Mouse (Mus musculus) R1 (cell line): ENCODE results near the gene Akp3.

Experiments
- DNase-seq: peaks from one replicate; pipeline ENCODE4 v3.0.0-alpha.2; 2018; ENCODE audit warnings: low read depth, low spot score

The Akp3 gene

DNA sequence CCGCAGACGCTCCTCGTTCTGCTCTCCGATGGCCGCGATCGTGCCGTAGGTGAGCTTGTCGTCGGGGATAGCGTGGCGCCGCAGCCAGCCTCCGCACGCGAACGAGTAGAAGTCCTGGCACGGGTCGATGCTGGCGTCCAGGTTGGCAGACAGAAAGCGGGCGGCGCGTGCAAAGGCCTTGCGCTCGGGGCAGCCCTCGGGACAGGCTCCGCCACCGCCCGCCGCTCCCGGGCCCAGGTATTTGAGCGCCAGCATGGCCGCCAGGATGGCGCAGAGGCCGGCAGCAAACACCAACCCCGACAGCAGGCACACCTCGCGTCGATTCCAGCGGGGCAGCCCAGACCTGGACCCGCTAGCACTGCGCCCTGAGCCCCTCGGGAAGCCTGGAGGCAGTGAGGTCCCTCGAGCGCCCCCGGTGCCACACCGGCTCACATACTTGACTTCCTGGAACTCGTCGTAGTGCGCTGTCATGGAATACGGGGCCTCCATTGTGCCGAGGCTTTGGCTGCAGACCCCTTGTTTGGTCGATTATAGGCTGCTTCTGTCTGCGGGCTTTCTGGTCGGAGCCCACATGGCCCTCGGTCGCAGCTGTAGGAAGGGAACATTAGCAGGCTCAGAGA lies 29.8 kb downstream of the Akp3 start:
- peak; percentile 52 for DNase-seq

DNA sequence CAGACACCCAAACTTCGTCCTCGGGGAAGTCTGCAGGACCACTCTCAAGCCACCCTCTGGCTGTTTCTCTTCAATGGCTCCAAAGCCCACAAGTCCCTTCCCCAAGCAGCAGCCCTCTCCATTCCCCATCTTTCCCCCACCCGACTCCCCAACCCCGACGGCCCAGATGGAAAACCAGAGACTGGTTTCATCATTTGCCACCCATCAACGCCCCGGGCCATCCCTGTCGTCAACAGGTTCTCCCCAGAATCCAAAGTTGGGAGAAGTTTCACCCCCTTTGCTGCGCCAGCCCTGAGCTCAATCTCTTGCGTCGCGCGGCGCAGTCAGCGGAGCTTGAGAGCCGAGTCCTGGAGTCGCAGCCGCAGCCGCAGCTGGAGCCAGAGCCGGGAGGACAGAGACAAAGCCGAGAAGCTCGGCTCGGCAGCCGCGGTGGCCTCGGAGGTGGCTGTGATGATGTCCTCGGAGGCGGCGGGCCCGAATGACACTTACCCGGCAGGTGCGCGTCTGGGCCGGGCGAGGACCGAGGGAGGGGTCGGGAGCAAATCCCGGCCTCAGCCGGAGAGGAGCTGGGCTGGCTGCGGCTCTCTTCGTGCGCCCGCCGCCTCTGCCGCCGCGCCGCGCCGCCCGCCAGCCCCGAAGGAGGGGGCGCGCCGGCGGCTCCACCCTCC lies 30.9 kb downstream of the Akp3 start:
- DNase-seq = peak; percentile 54

DNA sequence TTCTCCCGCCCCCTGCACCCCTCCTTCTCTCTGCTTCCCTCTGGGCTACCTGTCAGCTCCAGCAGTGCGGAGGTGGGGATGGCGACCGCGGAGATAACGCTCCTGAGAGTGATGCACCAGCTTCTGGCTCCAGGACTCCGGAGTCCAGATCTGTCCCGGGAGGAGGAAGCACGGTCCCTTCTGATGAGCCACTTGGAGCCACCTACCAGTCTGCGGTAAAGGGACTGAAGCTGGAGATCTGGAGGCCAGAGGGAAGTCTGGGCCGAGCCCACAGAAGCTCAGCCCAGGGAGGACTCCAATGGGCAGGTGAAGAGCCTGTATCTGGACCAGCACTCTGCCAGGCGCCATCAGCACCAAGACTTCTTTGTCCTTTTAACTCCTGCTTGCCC lies 31.4 kb downstream of the Akp3 start, which contains the start of gene Ecel1:
Ecel1 (minus strand) TSS at position 323 of the 389 bp plus-strand sequence.
- DNase-seq = peak; percentile 34

DNA sequence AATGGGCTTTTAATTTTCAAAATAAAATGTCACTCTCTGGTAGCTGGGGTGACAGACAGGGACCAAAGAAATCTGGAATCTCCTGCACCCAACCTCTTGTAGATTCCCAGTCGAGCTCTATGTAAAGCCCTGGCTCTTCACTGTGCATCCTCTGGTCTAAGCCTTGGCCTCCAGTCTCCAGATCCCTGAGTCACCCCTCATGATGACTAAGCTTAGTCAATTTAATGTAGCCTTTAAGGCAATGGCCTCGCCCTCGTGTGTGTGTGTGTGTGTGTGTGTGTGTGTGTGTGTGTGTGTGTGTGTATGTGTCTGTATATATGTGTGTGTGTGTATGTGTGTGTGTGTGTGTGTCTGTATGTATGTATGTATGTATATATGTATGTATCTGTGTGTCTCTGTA lies 34.6 kb downstream of the Akp3 start:
- no peak for DNase-seq

DNA sequence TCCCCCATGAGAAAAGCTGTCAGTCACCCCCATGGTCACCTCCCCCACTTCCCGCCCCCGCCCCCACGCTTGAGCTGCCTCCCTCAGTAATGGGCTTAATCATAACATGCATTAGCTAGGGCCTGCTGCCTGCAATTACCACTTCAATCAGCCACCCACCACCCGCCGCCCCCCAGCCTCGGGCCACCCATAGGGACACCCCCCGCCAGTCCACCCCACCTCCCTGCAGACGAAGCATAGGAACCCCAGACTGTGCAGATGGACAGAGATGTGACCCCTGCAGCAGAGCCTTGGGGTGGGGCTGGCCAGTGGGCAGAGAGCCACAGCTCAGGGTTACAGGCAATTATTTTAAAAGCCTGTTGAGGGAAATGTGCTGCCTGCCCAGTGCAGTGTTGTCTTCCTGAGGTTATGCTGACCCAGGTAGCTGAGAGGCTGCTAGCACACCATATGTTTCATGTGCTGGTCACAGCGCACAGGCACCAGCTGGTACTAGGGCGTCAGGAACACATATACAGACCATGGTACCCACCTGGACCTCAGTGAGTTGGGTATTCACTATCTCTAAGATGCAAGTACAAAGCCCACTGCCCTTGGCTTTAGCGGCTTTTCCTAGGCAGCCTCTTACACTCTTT lies 39.5 kb downstream of the Akp3 start:
- DNase-seq = no peak

DNA sequence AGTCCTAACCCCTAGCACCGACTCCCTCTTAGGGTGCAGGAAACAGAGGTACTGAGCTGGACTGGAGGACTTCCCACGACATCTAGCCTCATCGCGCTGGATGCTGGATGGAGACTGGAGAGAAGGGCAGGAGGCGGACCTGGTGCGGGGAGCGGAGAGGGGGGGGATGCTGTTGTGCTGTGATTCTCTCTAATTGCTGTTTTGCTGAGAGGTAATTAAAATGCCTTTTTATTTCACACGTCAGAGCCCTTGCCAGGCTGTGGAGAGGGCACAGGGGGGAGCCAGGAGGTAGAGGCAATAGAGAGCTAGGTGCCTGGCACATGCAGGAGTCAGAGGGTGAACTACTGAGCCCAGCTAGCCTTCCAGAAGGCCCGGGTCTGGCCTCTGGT lies 40.0 kb downstream of the Akp3 start:
- no peak for DNase-seq

DNA sequence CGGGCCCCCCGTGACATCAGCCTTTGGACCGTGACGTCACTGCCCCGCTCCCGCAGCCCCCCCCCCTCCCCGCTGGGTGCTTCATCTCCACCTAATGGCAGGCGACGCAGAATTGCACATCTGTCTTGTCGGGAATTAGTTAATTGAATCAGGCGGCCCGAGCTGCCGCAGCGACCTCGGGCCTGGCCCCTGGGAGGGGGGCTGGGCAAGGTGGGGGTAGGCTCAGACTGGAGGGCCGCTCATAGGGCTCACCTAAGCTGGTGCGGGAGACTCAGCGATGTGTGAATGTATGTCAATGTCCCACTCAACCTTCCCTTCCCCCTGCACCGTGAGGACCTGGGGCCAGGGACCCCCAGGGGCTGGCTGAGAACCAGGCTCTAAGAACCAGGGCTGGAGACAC lies 45.7 kb downstream of the Akp3 start:
- no peak for DNase-seq

DNA sequence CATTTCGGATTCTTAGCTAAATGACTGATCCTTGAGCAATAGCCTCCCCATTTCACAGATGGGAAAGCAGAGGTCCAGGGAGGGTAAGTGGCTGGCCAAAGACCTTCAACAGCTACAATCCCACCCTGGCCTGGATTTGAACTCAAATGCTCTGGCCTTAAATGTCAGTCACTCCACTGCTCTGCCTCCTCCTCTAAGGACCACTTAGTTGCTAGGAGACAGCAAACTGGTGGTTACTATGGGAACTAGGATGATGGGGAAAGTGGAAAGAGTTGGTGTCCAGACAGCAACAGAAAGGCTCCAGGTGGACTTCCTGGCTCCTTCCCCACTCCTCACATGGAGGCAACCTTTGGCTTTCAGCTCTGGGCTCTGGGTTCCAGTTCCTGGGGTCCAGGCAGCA lies 46.5 kb downstream of the Akp3 start:
- peak; percentile 52 for DNase-seq

DNA sequence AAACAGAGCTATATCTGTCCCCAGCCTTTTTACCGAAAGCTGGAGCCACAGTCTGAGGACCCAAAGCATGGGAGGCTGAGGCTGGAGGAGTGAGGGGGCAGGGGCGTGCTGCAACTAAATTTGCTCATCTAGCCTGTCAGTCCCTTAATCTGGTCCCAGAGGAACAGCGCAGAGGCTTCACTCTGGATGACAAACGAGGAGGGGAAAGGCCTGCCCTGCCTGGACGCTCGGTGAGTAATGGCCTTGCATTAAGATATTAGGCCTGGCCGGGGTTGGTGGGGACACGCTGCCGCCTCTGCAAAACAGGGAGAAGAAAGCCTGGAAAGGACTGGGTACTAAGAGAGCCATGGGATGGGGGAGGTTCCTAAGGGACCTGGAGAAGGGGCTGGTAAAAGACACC lies 47.5 kb downstream of the Akp3 start:
- no peak for DNase-seq

DNA sequence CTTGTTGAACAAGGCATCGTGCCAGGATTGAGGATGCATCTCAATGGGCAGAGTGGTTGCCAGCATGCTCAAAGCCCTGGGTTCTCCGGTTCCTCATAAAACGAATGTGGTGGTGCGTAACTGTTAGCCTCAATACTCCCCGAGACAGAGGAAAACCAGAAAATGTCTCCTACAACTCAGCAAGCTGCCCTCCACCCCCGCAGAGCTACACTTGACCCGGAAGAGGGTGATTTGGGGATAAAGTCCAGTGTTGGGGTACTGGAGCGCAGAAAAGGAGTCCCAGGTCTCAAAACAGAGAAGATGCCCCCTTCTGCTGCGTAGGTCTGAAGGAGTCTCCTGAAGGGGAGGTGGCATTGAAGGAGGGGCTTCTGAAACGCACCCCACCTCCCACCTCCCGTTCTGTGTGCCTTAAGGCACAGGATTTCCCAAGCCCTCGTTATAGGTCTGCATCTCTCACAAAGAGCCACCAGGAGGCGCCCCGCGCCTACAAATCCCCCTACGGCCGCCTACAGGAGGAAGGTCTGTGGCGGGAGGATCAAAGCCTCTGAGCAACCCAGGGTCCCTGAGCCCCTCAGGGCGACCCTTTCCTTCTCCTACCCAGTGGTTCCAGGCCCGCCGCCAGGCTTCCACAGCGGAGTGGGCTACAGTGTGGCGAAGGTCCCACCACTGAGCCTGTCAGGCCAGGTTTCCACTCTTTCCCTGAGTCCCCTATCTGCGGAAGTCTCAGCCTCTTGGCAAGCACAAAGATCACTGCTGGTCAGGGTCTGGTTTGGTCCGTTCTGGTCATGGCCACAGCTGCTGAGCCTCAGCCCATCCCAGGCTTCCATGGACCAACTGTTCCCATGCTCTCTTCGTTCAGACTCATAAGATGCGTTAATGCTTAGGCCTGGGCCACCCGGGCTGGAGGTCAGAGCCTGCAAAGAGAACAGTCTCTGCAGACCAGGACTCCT lies 49.5 kb downstream of the Akp3 start:
- DNase-seq = peak; percentile 84

DNA sequence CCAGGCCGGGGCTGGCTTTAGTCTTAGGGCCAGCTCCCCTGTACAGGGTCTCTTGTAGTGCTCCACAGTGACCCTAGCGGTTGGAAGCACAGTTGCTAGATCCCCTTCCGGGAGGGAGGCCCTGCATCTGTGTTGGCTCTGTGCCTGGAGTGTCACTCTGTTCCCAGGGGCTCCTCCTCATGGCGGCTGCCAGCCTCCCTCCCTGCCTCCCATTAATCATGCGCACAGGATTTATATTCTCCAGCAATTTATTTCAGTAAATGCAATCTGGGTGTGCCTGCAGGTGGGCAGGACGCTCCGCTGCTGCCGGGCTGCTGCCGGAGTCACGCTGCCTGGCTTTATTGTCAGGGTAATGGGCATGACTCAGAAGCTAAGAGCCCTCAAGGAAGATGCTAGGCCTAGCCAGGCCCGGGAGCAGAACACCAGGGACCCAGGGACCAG lies 51.1 kb downstream of the Akp3 start:
- peak; percentile 79 for DNase-seq
